Mouse (Mus musculus) right cerebral cortex, postnatal 10 days (tissue): ENCODE results near the gene Acaca.
A peak's percentile ranks its signal among the peaks of the same experiment; 100 is the strongest.
"Not testable (repeated sequence)": the region's sequence is repeated elsewhere in the genome, so short reads cannot be mapped to it uniquely, and the experiment has no call there.

Source experiments
- DNase-seq, 2 experiments: peaks; one replicate each; pipeline ENCODE4 v3.0.0; 2021; ENCODE audit warnings: low spot score in 2 of 2

Gene Acaca

GRCm38 (mm10) chr11:84389332-84389731 is 259.9 kb downstream of the Acaca start:
- peak in 1 of 2 experiments; percentile 43 for DNase-seq

- DNase-seq: no peak
Measured at GRCm38 (mm10) chr11:84391126-84391525, 261.7 kb downstream of the Acaca start.

- DNase-seq: not testable (repeated sequence)
Measured at GRCm38 (mm10) chr11:84392066-84392465, 262.6 kb downstream of the Acaca start.

GRCm38 (mm10) chr11:84393571-84393970 is 264.1 kb downstream of the Acaca start:
- no peak for DNase-seq

- DNase-seq: no peak
Measured at GRCm38 (mm10) chr11:84395010-84395409, 265.5 kb downstream of the Acaca start.

GRCm38 (mm10) chr11:84406733-84407132 is 277.3 kb downstream of the Acaca start:
- DNase-seq: no peak

- DNase-seq: no peak
Measured at GRCm38 (mm10) chr11:84410383-84410782, 280.9 kb downstream of the Acaca start.

GRCm38 (mm10) chr11:84410879-84411641 is 281.6 kb downstream of the Acaca start:
- no peak for DNase-seq

GRCm38 (mm10) chr11:84411642-84412018 is 282.2 kb downstream of the Acaca start:
- DNase-seq: no peak

- no peak for DNase-seq
Measured at GRCm38 (mm10) chr11:84412201-84412934, 282.9 kb downstream of the Acaca start.

GRCm38 (mm10) chr11:84413111-84413510 is 283.6 kb downstream of the Acaca start:
- DNase-seq: no peak

GRCm38 (mm10) chr11:84420779-84421178 is 291.3 kb downstream of the Acaca start:
- no peak for DNase-seq

GRCm38 (mm10) chr11:84425736-84426632 is 296.5 kb downstream of the Acaca start:
- DNase-seq: no peak

- DNase-seq: no peak
Measured at GRCm38 (mm10) chr11:84426633-84426998, 297.1 kb downstream of the Acaca start.

GRCm38 (mm10) chr11:84429581-84429980 is 300.1 kb downstream of the Acaca start:
- DNase-seq: peak; percentile 52

- DNase-seq: no peak
Measured at GRCm38 (mm10) chr11:84430336-84430735, 300.9 kb downstream of the Acaca start.

GRCm38 (mm10) chr11:84434879-84435278 is 305.4 kb downstream of the Acaca start:
- no peak for DNase-seq

GRCm38 (mm10) chr11:84440402-84440801 is 310.9 kb downstream of the Acaca start:
- no peak for DNase-seq

GRCm38 (mm10) chr11:84442554-84443331 is 313.3 kb downstream of the Acaca start:
- DNase-seq: no peak
